Mouse (Mus musculus) Muller cell, postnatal 12 days (primary cell): ENCODE results near the gene 1700001P01Rik.

Experiments
- DNase-seq: peaks from one replicate; pipeline ENCODE4 v3.0.0-alpha.2; 2015; ENCODE audit errors: inconsistent ontology term

The 1700001P01Rik gene

GRCm38 (mm10) chr11:97809235-97810121 lies 33.8 kb upstream of the 1700001P01Rik start:
- peak; percentile 66 for DNase-seq

GRCm38 (mm10) chr11:97808621-97809234 lies 33.0 kb upstream of the 1700001P01Rik start:
- DNase-seq, result peak; percentile 51

GRCm38 (mm10) chr11:97808093-97808492 lies 32.4 kb upstream of the 1700001P01Rik start:
- DNase-seq, result peak; percentile 99

GRCm38 (mm10) chr11:97807626-97808025 lies 31.9 kb upstream of the 1700001P01Rik start:
- DNase-seq, result peak; percentile 33

- no peak for DNase-seq
Observed at GRCm38 (mm10) chr11:97806613-97806964, 30.9 kb upstream of the 1700001P01Rik start.

GRCm38 (mm10) chr11:97805662-97806612 lies 30.2 kb upstream of the 1700001P01Rik start:
- no peak for DNase-seq

GRCm38 (mm10) chr11:97804841-97805661 lies 29.3 kb upstream of the 1700001P01Rik start:
- peak; percentile 91 for DNase-seq

- DNase-seq, result no peak
Observed at GRCm38 (mm10) chr11:97803847-97804246, 28.1 kb upstream of the 1700001P01Rik start.

- no peak for DNase-seq
Observed at GRCm38 (mm10) chr11:97802495-97802894, 26.8 kb upstream of the 1700001P01Rik start.

- no peak for DNase-seq
Observed at GRCm38 (mm10) chr11:97802194-97802470, 26.4 kb upstream of the 1700001P01Rik start.

- peak; percentile 67 for DNase-seq
Observed at GRCm38 (mm10) chr11:97801409-97802193, 25.9 kb upstream of the 1700001P01Rik start.

- peak; percentile 40 for DNase-seq
Observed at GRCm38 (mm10) chr11:97800691-97801408, 25.1 kb upstream of the 1700001P01Rik start.

- peak; percentile 81 for DNase-seq
Observed at GRCm38 (mm10) chr11:97799994-97800690, 24.4 kb upstream of the 1700001P01Rik start.

GRCm38 (mm10) chr11:97799146-97799993 lies 23.7 kb upstream of the 1700001P01Rik start:
- DNase-seq, result peak; percentile 93

GRCm38 (mm10) chr11:97798782-97799145 lies 23.0 kb upstream of the 1700001P01Rik start, which contains the start of gene Lasp1:
TSS of gene Lasp1 (plus strand) at chr11:97799000.
- peak; percentile 89 for DNase-seq

- DNase-seq, result no peak
Observed at GRCm38 (mm10) chr11:97798083-97798435, 22.3 kb upstream of the 1700001P01Rik start.

- no peak for DNase-seq
Observed at GRCm38 (mm10) chr11:97797369-97798082, 21.8 kb upstream of the 1700001P01Rik start.

GRCm38 (mm10) chr11:97796910-97797309 lies 21.2 kb upstream of the 1700001P01Rik start:
- peak; percentile 83 for DNase-seq
